Mouse (Mus musculus) C2C12 (cell line): ENCODE results near the gene Nat8l.

Source experiments
- CTCF ChIP-seq: IDR thresholded peaks from one replicate; pipeline ENCODE4 v1.5.1; 2011; ENCODE audit not compliant: control insufficient read depth, insufficient read depth, insufficient read length
- MAX ChIP-seq: IDR thresholded peaks from one replicate; pipeline ENCODE4 v1.6.1; 2011; ENCODE audit warnings: mild to moderate bottlenecking, control low read depth
- MYOG ChIP-seq: IDR thresholded peaks from one replicate; pipeline ENCODE4 v1.6.1; 2011; ENCODE audit not compliant: control insufficient read depth, insufficient read length; ENCODE audit errors: extremely low read depth
- USF1 ChIP-seq: IDR thresholded peaks from one replicate; pipeline ENCODE4 v1.6.1; 2011; ENCODE audit warnings: low read depth, mild to moderate bottlenecking, control low read depth, moderate library complexity

GRCm38 (mm10) chr5:34030101-34030500 is 34.3 kb downstream of the Nat8l start:
- no peak for TF ChIP-seq CTCF
- no peak for TF ChIP-seq MAX
- TF ChIP-seq USF1: no peak
- no peak for TF ChIP-seq MYOG
